Mouse (Mus musculus) forebrain, embryonic 15.5 days (tissue): Measurements from ENCODE around the gene Gm6169. TPM values are rescaled to one million over a fixed set of nuclear protein-coding genes. Genes with fewer than 3 reads are reported as not detected.

ENCODE experiments used
- polyA plus RNA-seq: library from polyadenylated mRNA; unstranded; fragments of >200 nt; fragmentation: Nextera tagmentation; extraction: Ambion mirVana; gene quantifications from 2 replicates; pipeline ENCODE4 v1.2.1, GENCODE M21; 2015

Gene Gm6169
- polyA plus RNA-seq, 1 experiment from 2014 or later: 1.5 TPM

Other genes starting within 250 kb of the Gm6169 start
- gene Gcnt4, start 174.5 kb downstream of the Gm6169 start, polyA plus RNA-seq: 0.09 TPM in 1 of 2 replicates, not detected in the other
- gene 1700029F12Rik, start 64.9 kb downstream of the Gm6169 start, polyA plus RNA-seq: not detected in 2 replicates
- 14.4 and 15.1 TPM in 2 replicates for gene Fam169a, start 32.0 kb downstream of the Gm6169 start, polyA plus RNA-seq
- 32.0 and 34.8 TPM in 2 replicates for gene Gfm2, start 38.7 kb upstream of the Gm6169 start, polyA plus RNA-seq
- gene Nsa2, start 38.7 kb upstream of the Gm6169 start, polyA plus RNA-seq: 41.8 and 42.4 TPM in 2 replicates
- 27.5 and 34.8 TPM in 2 replicates for gene Hexb, start 99.1 kb upstream of the Gm6169 start, polyA plus RNA-seq
- 82.4 and 103 TPM in 2 replicates for gene Enc1, start 141.9 kb upstream of the Gm6169 start, polyA plus RNA-seq